Mouse (Mus musculus): ENCODE measurements around the gene Atoh7.

The Atoh7 gene

GRCm38 (mm10) chr10:63099941-63100562 lies 601 bp downstream of the Atoh7 start:
- DNase-seq, result peak; percentile 13 to 54

- DNase-seq, result no peak
Observed at GRCm38 (mm10) chr10:63100657-63101056, 1.2 kb downstream of the Atoh7 start.

GRCm38 (mm10) chr10:63113027-63113604 lies 13.7 kb downstream of the Atoh7 start:
- peak; percentile 8 to 25 for DNase-seq

GRCm38 (mm10) chr10:63113716-63114360 lies 14.4 kb downstream of the Atoh7 start:
- no peak for DNase-seq

GRCm38 (mm10) chr10:63115881-63116280 lies 16.4 kb downstream of the Atoh7 start:
- DNase-seq, result no peak

- no peak for DNase-seq
Observed at GRCm38 (mm10) chr10:63116376-63116775, 16.9 kb downstream of the Atoh7 start.

- DNase-seq, result no peak
Observed at GRCm38 (mm10) chr10:63117583-63117982, 18.1 kb downstream of the Atoh7 start.

GRCm38 (mm10) chr10:63119916-63120315 lies 20.5 kb downstream of the Atoh7 start:
- DNase-seq, result no peak

GRCm38 (mm10) chr10:63121961-63122360 lies 22.5 kb downstream of the Atoh7 start:
- no peak for DNase-seq

GRCm38 (mm10) chr10:63122516-63122915 lies 23.1 kb downstream of the Atoh7 start:
- peak; percentile 69 to 80 for DNase-seq

- no peak for DNase-seq
Observed at GRCm38 (mm10) chr10:63123141-63123540, 23.7 kb downstream of the Atoh7 start.

GRCm38 (mm10) chr10:63124016-63124415 lies 24.6 kb downstream of the Atoh7 start:
- no peak for DNase-seq

- DNase-seq, result peak in 1 of 2 experiments; percentile 42
Observed at GRCm38 (mm10) chr10:63125343-63125742, 25.9 kb downstream of the Atoh7 start.

GRCm38 (mm10) chr10:63126116-63126515 lies 26.7 kb downstream of the Atoh7 start:
- no peak for DNase-seq

GRCm38 (mm10) chr10:63127156-63127555 lies 27.7 kb downstream of the Atoh7 start:
- DNase-seq, result no peak

- no peak for DNase-seq
Observed at GRCm38 (mm10) chr10:63128256-63128655, 28.8 kb downstream of the Atoh7 start.

GRCm38 (mm10) chr10:63130500-63130899 lies 31.0 kb downstream of the Atoh7 start:
- no peak for DNase-seq

- no peak for DNase-seq
Observed at GRCm38 (mm10) chr10:63132356-63132755, 32.9 kb downstream of the Atoh7 start.

GRCm38 (mm10) chr10:63133326-63133725 lies 33.9 kb downstream of the Atoh7 start:
- no peak for DNase-seq

- no peak for DNase-seq
Observed at GRCm38 (mm10) chr10:63135680-63136079, 36.2 kb downstream of the Atoh7 start.

- no peak for DNase-seq
Observed at GRCm38 (mm10) chr10:63136436-63136835, 37.0 kb downstream of the Atoh7 start.

GRCm38 (mm10) chr10:63142660-63143059 lies 43.2 kb downstream of the Atoh7 start:
- peak; percentile 62 to 65 for DNase-seq

Measured in kidney, postnatal 36 days (tissue).